Mouse (Mus musculus) CH12.LX (cell line): ENCODE data around the gene Gm14443. TPM values are rescaled to one million over a fixed set of nuclear protein-coding genes. Genes with fewer than 3 reads are reported as not detected.

Experiments used
- polyA plus RNA-seq: library from polyadenylated mRNA; unstranded; fragments of >175 nt; gene quantifications from 2 replicates; pipeline ENCODE4 v1.2.1, GENCODE M21; 2012; ENCODE audit warnings: low read depth; ENCODE audit not compliant: insufficient read length
- total RNA-seq, 2 experiments: library from RNA; depleted of rRNA; stranded (reverse); fragments of 300-350 nt in 1 of 2; fragments of >200 nt in 1 of 2; gene quantifications; 2 replicates each; pipeline ENCODE4 v1.2.3; 2012 to 2014

Gene Gm14443
- total and polyA plus RNA-seq, 3 experiments: 1.9 to 3.1 (median 2.7) TPM

Other genes starting within 250 kb of the Gm14443 start
- gene Gm14444, start 165.6 kb downstream of the Gm14443 start, total RNA-seq (2012; rRNA removed): 8.1 and 9.2 TPM in 2 replicates
- 22.5 and 26.3 TPM in 2 replicates for gene Gm14444, start 165.6 kb downstream of the Gm14443 start, total RNA-seq (2014; rRNA removed)
- gene Gm14444, start 165.6 kb downstream of the Gm14443 start, polyA plus RNA-seq: 8.6 and 10.8 TPM in 2 replicates
- gene Gm14393, start 108.1 kb downstream of the Gm14443 start, total RNA-seq (2012; rRNA removed): 1.6 and 2.0 TPM in 2 replicates
- 4.0 and 7.2 TPM in 2 replicates for gene Gm14393, start 108.1 kb downstream of the Gm14443 start, total RNA-seq (2014; rRNA removed)
- gene Gm14393, start 108.1 kb downstream of the Gm14443 start, polyA plus RNA-seq: 2.2 and 3.2 TPM in 2 replicates
- 6.5 and 6.9 TPM in 2 replicates for gene Gm14399, start 33.9 kb downstream of the Gm14443 start, total RNA-seq (2012; rRNA removed)
- 16.5 and 18.3 TPM in 2 replicates for gene Gm14399, start 33.9 kb downstream of the Gm14443 start, total RNA-seq (2014; rRNA removed)
- gene Gm14399, start 33.9 kb downstream of the Gm14443 start, polyA plus RNA-seq: 6.6 and 6.7 TPM in 2 replicates
- gene Gm14391, start 31.0 kb upstream of the Gm14443 start, total RNA-seq (2012; rRNA removed): 13.4 and 13.5 TPM in 2 replicates
- 14.3 and 15.4 TPM in 2 replicates for gene Gm14391, start 31.0 kb upstream of the Gm14443 start, total RNA-seq (2014; rRNA removed)
- gene Gm14391, start 31.0 kb upstream of the Gm14443 start, polyA plus RNA-seq: 11.3 and 15.2 TPM in 2 replicates
- gene Gm14440, start 99.3 kb upstream of the Gm14443 start, total RNA-seq (2012; rRNA removed): not detected in 2 replicates
- gene Gm14440, start 99.3 kb upstream of the Gm14443 start, total RNA-seq (2014; rRNA removed): 3.4 TPM in 1 of 2 replicates, not detected in the other
- gene Gm14440, start 99.3 kb upstream of the Gm14443 start, polyA plus RNA-seq: 3.6 and 4.0 TPM in 2 replicates
- gene Gm4631, start 162.3 kb upstream of the Gm14443 start, total RNA-seq (2012; rRNA removed): 11.5 and 13.3 TPM in 2 replicates
- gene Gm4631, start 162.3 kb upstream of the Gm14443 start, total RNA-seq (2014; rRNA removed): 21.4 and 24.8 TPM in 2 replicates
- gene Gm4631, start 162.3 kb upstream of the Gm14443 start, polyA plus RNA-seq: 22.8 and 23.8 TPM in 2 replicates
- gene Zfp968, start 196.6 kb upstream of the Gm14443 start, total RNA-seq (2012; rRNA removed): 2.9 and 3.1 TPM in 2 replicates
- 8.0 and 9.0 TPM in 2 replicates for gene Zfp968, start 196.6 kb upstream of the Gm14443 start, total RNA-seq (2014; rRNA removed)
- 1.3 and 1.5 TPM in 2 replicates for gene Zfp968, start 196.6 kb upstream of the Gm14443 start, polyA plus RNA-seq